Mouse (Mus musculus) embryonic facial prominence, embryonic 15.5 days (tissue): ENCODE measurements around the gene Hyls1. TPM values are rescaled to one million over a fixed set of nuclear protein-coding genes. Genes with fewer than 3 reads are reported as not detected.

Source experiments
- ATAC-seq: fragments of 200-750 bp; cut with Nextera tagmentation; 2 replicates; pipeline ENCODE4 v1.8.0; 2017; ENCODE audit warnings: low read depth, moderate TSS enrichment; ENCODE audit not compliant: insufficient number of reproducible peaks, low FRiP score, low TSS enrichment
- H3K27ac ChIP-seq: fragments of 300-500 bp; sonication (generic); replicated peaks from 2 replicates; pipeline ENCODE4 v1.5.1; 2015; ENCODE audit warnings: mild to moderate bottlenecking, inconsistent platforms
- H3K27me3 ChIP-seq: fragments of 300-500 bp; sonication (generic); 2 replicates; pipeline ENCODE4 v1.6.1; 2015; ENCODE audit warnings: inconsistent platforms
- H3K36me3 ChIP-seq: fragments of 300-500 bp; sonication (generic); 2 replicates; pipeline ENCODE4 v1.6.1; 2015; ENCODE audit warnings: mild to moderate bottlenecking, inconsistent platforms
- H3K4me1 ChIP-seq: fragments of 300-500 bp; sonication (generic); 2 replicates; pipeline ENCODE4 v1.6.1; 2015; ENCODE audit warnings: inconsistent platforms
- H3K4me2 ChIP-seq: fragments of 300-500 bp; sonication (generic); replicated peaks from 2 replicates; pipeline ENCODE4 v1.6.1; 2015; ENCODE audit warnings: mild to moderate bottlenecking, inconsistent platforms
- H3K4me3 ChIP-seq: fragments of 300-500 bp; sonication (generic); replicated peaks from 2 replicates; pipeline ENCODE4 v1.5.1; 2015; ENCODE audit warnings: mild to moderate bottlenecking, inconsistent platforms
- H3K9ac ChIP-seq: fragments of 300-500 bp; sonication (generic); 2 replicates; pipeline ENCODE4 v1.6.1; 2015; ENCODE audit warnings: inconsistent platforms
- H3K9me3 ChIP-seq: fragments of 300-500 bp; sonication (generic); replicated peaks from 2 replicates; pipeline ENCODE4 v1.6.1; 2016; ENCODE audit warnings: inconsistent platforms
- WGBS: fragments of 180-500 bp; shearing (Covaris S2); methylation state at CpG from one replicate; pipeline ENCODE4 v1.1.7; 2015; 5-methylcytosine and 5-hydroxymethylcytosine counted together
- polyA plus RNA-seq: library from polyadenylated mRNA; unstranded; fragments of >200 nt; fragmentation: Nextera tagmentation; extraction: Ambion mirVana; gene quantifications from 2 replicates; pipeline ENCODE4 v1.2.1, GENCODE M21; 2015

Gene Hyls1
- polyA plus RNA-seq, 1 experiment from 2014 or later, result 23.1 TPM

- Histone ChIP-seq H3K4me3 (no peak overlapping the region), H3K4me1 (peaks cover 12% of the 10 kb centered on the region), H3K27ac (no peak overlapping the region), H3K27me3 (no peaks in the 10 kb centered on the region), H3K9ac (no peak overlapping the region), H3K36me3 (peaks cover 28% of the 10 kb centered on the region), H3K4me2 (no peak overlapping the region), H3K9me3 (no peaks in the 10 kb centered on the region)
- WGBS, result 87% methylated on average over 6 of the region's 6 CpGs
- no peak for ATAC-seq
These were observed 8.6 kb downstream of the Hyls1 start for GRCm38 (mm10) chr9:35561583-35561982.

- Histone ChIP-seq H3K4me2 (no peak overlapping the region), H3K27me3 (no peaks in the 10 kb centered on the region), H3K27ac (no peak overlapping the region), H3K4me1 (peaks cover 12% of the 10 kb centered on the region), H3K4me3 (no peak overlapping the region), H3K9me3 (no peaks in the 10 kb centered on the region), H3K9ac (no peak overlapping the region), H3K36me3 (peaks cover 23% of the 10 kb centered on the region)
- WGBS, result 96% methylated on average over 11 of the region's 11 CpGs
- no peak for ATAC-seq
These were observed 9.1 kb downstream of the Hyls1 start for GRCm38 (mm10) chr9:35561076-35561475.

GRCm38 (mm10) chr9:35559009-35559890 lies 10.9 kb downstream of the Hyls1 start:
- peak; percentile 90 for ATAC-seq
- Histone ChIP-seq H3K27me3 (no peaks in the 10 kb centered on the region), H3K27ac (peak overlapping the region; percentile 73), H3K4me2 (peak overlapping the region; percentile 99), H3K4me1 (peaks cover 12% of the 10 kb centered on the region), H3K4me3 (peak overlapping the region; percentile 78), H3K9me3 (no peaks in the 10 kb centered on the region), H3K36me3 (peaks cover 8% of the 10 kb centered on the region), H3K9ac (peak overlapping the region; percentile 58)
- WGBS, result 2% methylated on average over 31 of the region's 31 CpGs

GRCm38 (mm10) chr9:35558257-35559008 lies 11.8 kb downstream of the Hyls1 start, which contains the start of the genes Ddx25 and Pus3:
Gene Ddx25 (minus strand): TSS chr9:35558528.
Gene Pus3 (plus strand): TSS chr9:35558595.
- Histone ChIP-seq H3K9me3 (no peaks in the 10 kb centered on the region), H3K27me3 (no peaks in the 10 kb centered on the region), H3K27ac (peak within 1 kb of the TSS; percentile 73), H3K36me3 (peaks cover 8% of the 10 kb centered on the region), H3K4me2 (peak within 1 kb of the TSS; percentile 99), H3K4me3 (peak within 1 kb of the TSS; percentile 78), H3K9ac (peak within 1 kb of the TSS; percentile 58), H3K4me1 (peaks cover 12% of the 10 kb centered on the region)
- WGBS, result 1% methylated on average over 55 of the region's 59 CpGs
- ATAC-seq, result peak; percentile 71

- no peak overlapping the region for H3K27ac ChIP-seq
- H3K36me3 ChIP-seq, result peaks cover 4% of the 10 kb centered on the region
- no peaks in the 10 kb centered on the region for H3K27me3 ChIP-seq
- no peak overlapping the region for H3K9ac ChIP-seq
- H3K4me1 ChIP-seq, result peaks cover 12% of the 10 kb centered on the region
- no peak overlapping the region for H3K4me2 ChIP-seq
- H3K4me3 ChIP-seq, result no peak overlapping the region
- whole genome bisulfite sequencing, result 74% methylated on average over 12 of the region's 12 CpGs
- ATAC-seq, result no peak
- H3K9me3 ChIP-seq, result no peaks in the 10 kb centered on the region
These were observed 13.6 kb downstream of the Hyls1 start for GRCm38 (mm10) chr9:35556494-35557102.

- Histone ChIP-seq H3K4me1 (no peaks in the 10 kb centered on the region), H3K9ac (no peak overlapping the region), H3K4me2 (no peak overlapping the region), H3K36me3 (no peaks in the 10 kb centered on the region), H3K4me3 (no peak overlapping the region), H3K27me3 (no peaks in the 10 kb centered on the region), H3K27ac (no peak overlapping the region), H3K9me3 (no peaks in the 10 kb centered on the region)
- no peak for ATAC-seq
- WGBS, result 77% methylated on average over 9 of the region's 9 CpGs
These were observed 21.7 kb downstream of the Hyls1 start for GRCm38 (mm10) chr9:35548455-35548854.

- no peak overlapping the region for H3K4me3 ChIP-seq
- H3K27me3 ChIP-seq, result no peaks in the 10 kb centered on the region
- no peak for ATAC-seq
- H3K4me2 ChIP-seq, result no peak overlapping the region
- no peaks in the 10 kb centered on the region for H3K4me1 ChIP-seq
- WGBS, result 75% methylated on average over 9 of the region's 9 CpGs
- no peaks in the 10 kb centered on the region for H3K36me3 ChIP-seq
- no peak overlapping the region for H3K9ac ChIP-seq
- no peaks in the 10 kb centered on the region for H3K9me3 ChIP-seq
- no peak overlapping the region for H3K27ac ChIP-seq
These were observed 23.5 kb downstream of the Hyls1 start for GRCm38 (mm10) chr9:35546745-35547144.

- WGBS, result 71% methylated on average over 12 of the region's 12 CpGs
- no peaks in the 10 kb centered on the region for H3K9me3 ChIP-seq
- H3K4me3 ChIP-seq, result no peak overlapping the region
- no peak for ATAC-seq
- no peak overlapping the region for H3K4me2 ChIP-seq
- H3K4me1 ChIP-seq, result no peaks in the 10 kb centered on the region
- H3K27me3 ChIP-seq, result no peaks in the 10 kb centered on the region
- H3K9ac ChIP-seq, result no peak overlapping the region
- no peaks in the 10 kb centered on the region for H3K36me3 ChIP-seq
- no peak overlapping the region for H3K27ac ChIP-seq
These were observed 24.5 kb downstream of the Hyls1 start for GRCm38 (mm10) chr9:35545704-35546103.

- H3K4me3 ChIP-seq, result no peak overlapping the region
- H3K4me1 ChIP-seq, result no peaks in the 10 kb centered on the region
- 56% methylated on average over 2 of the region's 2 CpGs for WGBS
- no peak overlapping the region for H3K9ac ChIP-seq
- ATAC-seq, result no peak
- no peak overlapping the region for H3K4me2 ChIP-seq
- H3K27ac ChIP-seq, result no peak overlapping the region
- no peaks in the 10 kb centered on the region for H3K27me3 ChIP-seq
- H3K9me3 ChIP-seq, result no peaks in the 10 kb centered on the region
- H3K36me3 ChIP-seq, result no peaks in the 10 kb centered on the region
These were observed 25.5 kb downstream of the Hyls1 start for GRCm38 (mm10) chr9:35544666-35545065.

GRCm38 (mm10) chr9:35543099-35543860 lies 26.9 kb downstream of the Hyls1 start:
- H3K36me3 ChIP-seq, result no peaks in the 10 kb centered on the region
- H3K27me3 ChIP-seq, result no peaks in the 10 kb centered on the region
- H3K27ac ChIP-seq, result no peak overlapping the region
- H3K4me3 ChIP-seq, result no peak overlapping the region
- H3K9me3 ChIP-seq, result no peaks in the 10 kb centered on the region
- H3K9ac ChIP-seq, result no peak overlapping the region
- H3K4me2 ChIP-seq, result no peak overlapping the region
- ATAC-seq, result no peak
- H3K4me1 ChIP-seq, result no peaks in the 10 kb centered on the region
- 74% methylated on average over 14 of the region's 14 CpGs for WGBS
